Mouse (Mus musculus) c-Kit-positive CD71-positive TER-119-positive erythroid progenitor cells, embryonic 14.5 days (primary cell): ENCODE results near the gene Cep104.
A peak's percentile ranks its signal among the peaks of the same experiment; 100 is the strongest.

Source experiments
- DNase-seq: peaks from one replicate; pipeline ENCODE4 v3.0.0-alpha.2; 2013; ENCODE audit warnings: low spot score

Cep104 gene

GRCm38 (mm10) chr4:153974431-153975291 lies at the start of gene Cep104, which contains the start of gene Dffb:
Gene Cep104, plus strand, starts transcription at chr4:153975194.
Gene Dffb, minus strand, starts transcription at chr4:153975126.
- DNase-seq: peak; percentile 86

GRCm38 (mm10) chr4:153928772-153929299 lies 46.2 kb upstream of the Cep104 start:
- no peak for DNase-seq

GRCm38 (mm10) chr4:153929425-153929824 lies 45.6 kb upstream of the Cep104 start:
- DNase-seq: no peak

- no peak for DNase-seq
These were observed 45.1 kb upstream of the Cep104 start for GRCm38 (mm10) chr4:153929921-153930320.

GRCm38 (mm10) chr4:153943243-153943642 lies 31.8 kb upstream of the Cep104 start:
- no peak for DNase-seq

- DNase-seq: no peak
These were observed 30.7 kb upstream of the Cep104 start for GRCm38 (mm10) chr4:153944261-153944660.

GRCm38 (mm10) chr4:153945741-153946140 lies 29.3 kb upstream of the Cep104 start:
- DNase-seq: no peak

- no peak for DNase-seq
These were observed 24.6 kb upstream of the Cep104 start for GRCm38 (mm10) chr4:153950372-153950771.

- DNase-seq: no peak
These were observed 23.8 kb upstream of the Cep104 start for GRCm38 (mm10) chr4:153951150-153951549.

GRCm38 (mm10) chr4:153951692-153952091 lies 23.3 kb upstream of the Cep104 start:
- no peak for DNase-seq

- DNase-seq: no peak
These were observed 19.3 kb upstream of the Cep104 start for GRCm38 (mm10) chr4:153955651-153956050.

GRCm38 (mm10) chr4:153956569-153957405 lies 18.2 kb upstream of the Cep104 start, which contains the start of gene A430005L14Rik:
Gene A430005L14Rik, plus strand, starts transcription at chr4:153957237.
- peak; percentile 95 for DNase-seq

GRCm38 (mm10) chr4:153957444-153958250 lies 17.3 kb upstream of the Cep104 start:
- no peak for DNase-seq

- DNase-seq: no peak
These were observed 12.4 kb upstream of the Cep104 start for GRCm38 (mm10) chr4:153962631-153963030.

GRCm38 (mm10) chr4:153966651-153967050 lies 8.3 kb upstream of the Cep104 start:
- DNase-seq: no peak

- DNase-seq: no peak
These were observed 7.4 kb upstream of the Cep104 start for GRCm38 (mm10) chr4:153967556-153967955.

- DNase-seq: no peak
These were observed 6.9 kb upstream of the Cep104 start for GRCm38 (mm10) chr4:153968063-153968462.

- no peak for DNase-seq
These were observed 283 bp downstream of the Cep104 start for GRCm38 (mm10) chr4:153975292-153975662.

- DNase-seq: no peak
These were observed 774 bp downstream of the Cep104 start for GRCm38 (mm10) chr4:153975768-153976167.

GRCm38 (mm10) chr4:153979243-153979642 lies 4.2 kb downstream of the Cep104 start:
- DNase-seq: no peak

- DNase-seq: no peak
These were observed 5.5 kb downstream of the Cep104 start for GRCm38 (mm10) chr4:153980470-153980869.

- no peak for DNase-seq
These were observed 17.7 kb downstream of the Cep104 start for GRCm38 (mm10) chr4:153992715-153993114.
